Mouse (Mus musculus) right cerebral cortex, postnatal 25 days (tissue): ENCODE measurements around the gene Tmem246.
"Not testable (repeated sequence)": the region's sequence is repeated elsewhere in the genome, so short reads cannot be mapped to it uniquely, and the experiment has no call there.

ENCODE experiments used
- DNase-seq: peaks from one replicate; pipeline ENCODE4 v3.0.0; 2022

The Tmem246 gene

GRCm38 (mm10) chr4:49597183-49598100 is at the start of gene Tmem246:
Gene Tmem246 (minus strand): TSS chr4:49597876.
- peak; percentile 79 for DNase-seq

- DNase-seq: no peak
These were observed 42.2 kb upstream of the Tmem246 start for GRCm38 (mm10) chr4:49639913-49640312.

GRCm38 (mm10) chr4:49637821-49638220 is 40.1 kb upstream of the Tmem246 start:
- no peak for DNase-seq

GRCm38 (mm10) chr4:49632139-49632481 is 34.4 kb upstream of the Tmem246 start:
- no peak for DNase-seq

GRCm38 (mm10) chr4:49631319-49632138 is 33.9 kb upstream of the Tmem246 start, which contains the start of gene Rnf20:
Gene Rnf20 (plus strand): TSS chr4:49632006.
- DNase-seq: peak; percentile 95

GRCm38 (mm10) chr4:49628941-49629340 is 31.3 kb upstream of the Tmem246 start:
- DNase-seq: no peak

- DNase-seq: peak; percentile 72
These were observed 29.3 kb upstream of the Tmem246 start for GRCm38 (mm10) chr4:49626973-49627372.

GRCm38 (mm10) chr4:49624969-49625368 is 27.3 kb upstream of the Tmem246 start:
- not testable (repeated sequence) for DNase-seq

- no peak for DNase-seq
These were observed 26.2 kb upstream of the Tmem246 start for GRCm38 (mm10) chr4:49623916-49624315.

GRCm38 (mm10) chr4:49622272-49622671 is 24.6 kb upstream of the Tmem246 start:
- no peak for DNase-seq

- not testable (repeated sequence) for DNase-seq
These were observed 22.2 kb upstream of the Tmem246 start for GRCm38 (mm10) chr4:49619861-49620260.

- DNase-seq: no peak
These were observed 19.2 kb upstream of the Tmem246 start for GRCm38 (mm10) chr4:49616924-49617323.

- no peak for DNase-seq
These were observed 7.8 kb upstream of the Tmem246 start for GRCm38 (mm10) chr4:49605459-49605858.

- DNase-seq: no peak
These were observed 6.9 kb upstream of the Tmem246 start for GRCm38 (mm10) chr4:49604616-49605015.

GRCm38 (mm10) chr4:49604016-49604546 is 6.4 kb upstream of the Tmem246 start:
- DNase-seq: no peak

- DNase-seq: no peak
These were observed 5.5 kb upstream of the Tmem246 start for GRCm38 (mm10) chr4:49603161-49603560.

GRCm38 (mm10) chr4:49596846-49597182 is 862 bp downstream of the Tmem246 start:
- DNase-seq: no peak

GRCm38 (mm10) chr4:49590152-49590551 is 7.5 kb downstream of the Tmem246 start:
- DNase-seq: no peak

GRCm38 (mm10) chr4:49586811-49587210 is 10.9 kb downstream of the Tmem246 start:
- DNase-seq: no peak

- DNase-seq: no peak
These were observed 12.1 kb downstream of the Tmem246 start for GRCm38 (mm10) chr4:49585524-49586101.

- no peak for DNase-seq
These were observed 13.5 kb downstream of the Tmem246 start for GRCm38 (mm10) chr4:49583965-49584831.

- no peak for DNase-seq
These were observed 16.4 kb downstream of the Tmem246 start for GRCm38 (mm10) chr4:49581256-49581655.
